Mouse (Mus musculus): ENCODE data around the gene Insr. TPM values are rescaled to one million over a fixed set of nuclear protein-coding genes. Genes with fewer than 3 reads are reported as not detected.
"Not testable (repeated sequence)": the region's sequence is repeated elsewhere in the genome, so short reads cannot be mapped to it uniquely, and the experiment has no call there.

Insr gene
- polyA plus RNA-seq, 1 experiment from 2014 or later: 58.6 TPM

GRCm38 (mm10) chr8:3209268-3209667 lies 70.1 kb downstream of the Insr start:
- no peak for ATAC-seq
- Histone ChIP-seq H3K27ac (no peak overlapping the region), H3K4me1 (replicated peaks) (no peaks in the 10 kb centered on the region), H3K9ac (replicated peaks) (no peak overlapping the region), H3K36me3 (peaks cover 27% of the 10 kb centered on the region), H3K4me3 (replicated peaks) (no peak overlapping the region), H3K4me2 (replicated peaks) (no peak overlapping the region), H3K27me3 (no peaks in the 10 kb centered on the region), H3K9me3 (no peaks in the 10 kb centered on the region)
- 83% methylated on average over 3 of the region's 3 CpGs for WGBS

- no peak overlapping the region for H3K4me2 ChIP-seq (replicated peaks)
- no peak for ATAC-seq
- no peak overlapping the region for H3K4me3 ChIP-seq (replicated peaks)
- H3K4me1 ChIP-seq (replicated peaks): no peaks in the 10 kb centered on the region
- peaks cover 31% of the 10 kb centered on the region for H3K36me3 ChIP-seq
- H3K9ac ChIP-seq (replicated peaks): no peak overlapping the region
- no peaks in the 10 kb centered on the region for H3K9me3 ChIP-seq
- no peak overlapping the region for H3K27ac ChIP-seq
- H3K27me3 ChIP-seq: no peaks in the 10 kb centered on the region
These were observed 70.7 kb downstream of the Insr start for GRCm38 (mm10) chr8:3208729-3209128.

GRCm38 (mm10) chr8:3204758-3205443 lies 74.5 kb downstream of the Insr start:
- Histone ChIP-seq H3K27me3 (no peaks in the 10 kb centered on the region), H3K4me3 (replicated peaks) (no peak overlapping the region), H3K9me3 (no peaks in the 10 kb centered on the region), H3K36me3 (peaks cover 52% of the 10 kb centered on the region), H3K4me2 (replicated peaks) (no peak overlapping the region), H3K27ac (no peak overlapping the region), H3K4me1 (replicated peaks) (no peaks in the 10 kb centered on the region), H3K9ac (replicated peaks) (no peak overlapping the region)
- whole genome bisulfite sequencing: 88% methylated on average over 3 of the region's 3 CpGs
- no peak for ATAC-seq

- ATAC-seq: no peak
- no peak overlapping the region for H3K27ac ChIP-seq
- no peak overlapping the region for H3K4me2 ChIP-seq (replicated peaks)
- no peak overlapping the region for H3K4me3 ChIP-seq (replicated peaks)
- H3K9me3 ChIP-seq: no peaks in the 10 kb centered on the region
- WGBS: 97% methylated on average over 7 of the region's 7 CpGs
- no peaks in the 10 kb centered on the region for H3K27me3 ChIP-seq
- no peak overlapping the region for H3K9ac ChIP-seq (replicated peaks)
- peaks cover 61% of the 10 kb centered on the region for H3K36me3 ChIP-seq
- H3K4me1 ChIP-seq (replicated peaks): no peaks in the 10 kb centered on the region
These were observed 76.6 kb downstream of the Insr start for GRCm38 (mm10) chr8:3202792-3203191.

GRCm38 (mm10) chr8:3194297-3194696 lies 85.1 kb downstream of the Insr start:
- not testable (repeated sequence) for H3K9ac ChIP-seq (replicated peaks); H3K4me1 ChIP-seq (replicated peaks); H3K4me3 ChIP-seq (replicated peaks); H3K4me2 ChIP-seq (replicated peaks); H3K27me3 ChIP-seq; H3K9me3 ChIP-seq; H3K27ac ChIP-seq; ATAC-seq
- peaks cover 84% of the 10 kb centered on the region for H3K36me3 ChIP-seq

DNA sequence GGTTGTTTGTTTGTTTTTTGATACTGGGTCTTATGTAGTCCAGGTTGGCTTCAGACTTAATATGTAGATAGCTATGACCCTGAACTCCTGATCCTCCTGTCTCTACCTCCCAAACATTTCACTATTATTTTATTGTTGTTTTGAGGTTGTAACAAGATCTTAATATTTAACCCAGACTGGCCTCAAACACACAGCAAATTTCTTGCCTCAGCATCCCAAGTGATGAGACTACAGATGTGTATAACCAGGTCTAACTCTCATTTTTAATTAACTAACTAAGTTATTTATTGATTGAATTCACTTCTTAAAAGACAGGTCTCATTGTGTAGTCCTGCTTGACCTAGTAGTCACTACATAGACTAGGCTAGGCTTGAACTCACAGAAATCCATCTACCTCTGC lies 88.4 kb downstream of the Insr start:
- peaks cover 92% of the 10 kb centered on the region for H3K36me3 ChIP-seq
- H3K9me3 ChIP-seq: no peaks in the 10 kb centered on the region; the same call in 1 of the 2 replicates
- H3K9ac ChIP-seq (replicated peaks): no peak overlapping the region
- ATAC-seq: no peak
- no peak overlapping the region for H3K27ac ChIP-seq
- no peak overlapping the region for H3K4me3 ChIP-seq (replicated peaks)
- H3K4me2 ChIP-seq (replicated peaks): no peak overlapping the region
- no peaks in the 10 kb centered on the region for H3K4me1 ChIP-seq (replicated peaks)
- no peaks in the 10 kb centered on the region for H3K27me3 ChIP-seq

- Histone ChIP-seq H3K36me3 (peaks cover 86% of the 10 kb centered on the region), H3K27me3 (no peaks in the 10 kb centered on the region), H3K4me1 (replicated peaks) (no peaks in the 10 kb centered on the region), H3K27ac (no peak overlapping the region), H3K4me2 (replicated peaks) (no peak overlapping the region), H3K4me3 (replicated peaks) (no peak overlapping the region), H3K9ac (replicated peaks) (no peak overlapping the region), H3K9me3 (no peaks in the 10 kb centered on the region)
- WGBS: 82% methylated on average over 1 of the region's 1 CpGs
- ATAC-seq: no peak
These were observed 92.0 kb downstream of the Insr start for GRCm38 (mm10) chr8:3187456-3187855.

- ATAC-seq: no peak
- Histone ChIP-seq H3K4me1 (replicated peaks) (no peaks in the 10 kb centered on the region), H3K4me2 (replicated peaks) (no peak overlapping the region), H3K9me3 (0 out of 2 replicates have a peak, but pooled peaks cover 5% of the 10 kb centered on the region), H3K27me3 (no peaks in the 10 kb centered on the region), H3K27ac (no peak overlapping the region), H3K4me3 (replicated peaks) (no peak overlapping the region), H3K36me3 (peaks cover 42% of the 10 kb centered on the region), H3K9ac (replicated peaks) (0 out of 2 replicates have a peak overlapping the region, but pooled peaks have one; percentile 36)
- WGBS: 77% methylated on average over 1 of the region's 1 CpGs
These were observed 99.5 kb downstream of the Insr start for GRCm38 (mm10) chr8:3179930-3180329.

DNA sequence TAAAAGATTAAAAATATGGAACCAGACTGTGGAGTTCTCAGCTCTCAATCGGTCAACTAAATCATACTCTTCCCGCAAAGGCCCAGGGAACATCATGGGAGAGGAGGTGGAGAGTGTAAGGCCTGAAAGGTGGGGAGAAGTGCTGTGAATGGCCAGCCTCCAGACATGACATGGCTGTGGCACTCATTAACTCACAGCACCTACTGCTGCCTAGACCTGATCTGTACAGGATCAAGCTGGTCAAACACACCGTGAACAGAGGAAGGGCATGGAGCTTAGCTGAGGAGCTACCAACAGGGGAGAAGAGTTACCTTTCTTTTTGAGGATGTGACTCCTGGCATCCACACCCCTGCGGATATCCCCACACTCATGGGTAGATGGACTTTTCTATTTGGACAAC lies 102.0 kb downstream of the Insr start:
- Histone ChIP-seq H3K27ac (no peak overlapping the region), H3K27me3 (no peaks in the 10 kb centered on the region), H3K9ac (replicated peaks) (no peak overlapping the region), H3K4me2 (replicated peaks) (no peak overlapping the region), H3K4me3 (replicated peaks) (no peak overlapping the region), H3K9me3 (0 out of 2 replicates have a peak, but pooled peaks cover 5% of the 10 kb centered on the region), H3K36me3 (peaks cover 45% of the 10 kb centered on the region), H3K4me1 (replicated peaks) (no peaks in the 10 kb centered on the region)
- ATAC-seq: no peak
- 95% methylated on average over 4 of the region's 4 CpGs for WGBS

GRCm38 (mm10) chr8:3172246-3172645 lies 107.2 kb downstream of the Insr start:
- no peak overlapping the region for H3K4me3 ChIP-seq (replicated peaks)
- WGBS: 91% methylated on average over 1 of the region's 1 CpGs
- H3K9ac ChIP-seq (replicated peaks): no peak overlapping the region
- H3K27me3 ChIP-seq: no peaks in the 10 kb centered on the region
- H3K36me3 ChIP-seq: peaks cover 80% of the 10 kb centered on the region
- H3K4me1 ChIP-seq (replicated peaks): no peaks in the 10 kb centered on the region
- H3K27ac ChIP-seq: no peak overlapping the region
- no peak for ATAC-seq
- no peak overlapping the region for H3K4me2 ChIP-seq (replicated peaks)
- 0 out of 2 replicates have a peak, but pooled peaks cover 5% of the 10 kb centered on the region for H3K9me3 ChIP-seq

DNA sequence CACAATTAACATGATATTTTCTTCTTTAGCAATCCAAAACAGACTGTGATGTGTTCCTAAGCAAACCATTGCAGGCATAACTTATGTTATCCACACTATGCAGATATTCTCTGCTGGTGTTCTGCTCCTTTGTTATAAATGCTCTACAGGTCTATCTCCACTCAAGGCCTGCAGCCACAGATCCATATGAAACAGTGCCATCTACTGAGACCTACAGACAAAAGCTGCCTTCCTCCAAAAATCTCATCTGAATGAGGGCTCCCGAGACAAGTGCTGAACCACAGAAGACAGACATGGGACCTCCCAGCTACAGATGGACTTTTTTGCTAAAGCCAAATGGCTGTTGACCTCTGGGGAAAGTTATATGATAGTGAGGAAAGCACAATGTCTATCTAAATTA lies 132.9 kb downstream of the Insr start:
- Histone ChIP-seq H3K9ac (replicated peaks) (no peak overlapping the region), H3K27me3 (no peaks in the 10 kb centered on the region), H3K27ac (no peak overlapping the region), H3K4me3 (replicated peaks) (no peak overlapping the region), H3K4me2 (replicated peaks) (no peak overlapping the region), H3K4me1 (replicated peaks) (no peaks in the 10 kb centered on the region), H3K9me3 (no peaks in the 10 kb centered on the region; the same call in 1 of the 2 replicates), H3K36me3 (no peaks in the 10 kb centered on the region)
- WGBS: 92% methylated on average over 1 of the region's 1 CpGs
- ATAC-seq: no peak

- 79% methylated on average over 5 of the region's 5 CpGs for WGBS
These were observed 179.0 kb downstream of the Insr start for GRCm38 (mm10) chr8:3100416-3100815.

More at GRCm38 (mm10) chr8:3100416-3100815, 179.0 kb downstream of the Insr start:
- not testable (repeated sequence) for ATAC-seq; H3K4me2 ChIP-seq (replicated peaks); H3K4me3 ChIP-seq (replicated peaks); H3K27ac ChIP-seq; H3K27me3 ChIP-seq; H3K4me1 ChIP-seq (replicated peaks); H3K36me3 ChIP-seq; H3K9ac ChIP-seq (replicated peaks)
- peaks cover 20% of the 10 kb centered on the region for H3K9me3 ChIP-seq

Measured in midbrain, embryonic 13.5 days (tissue).